Mouse (Mus musculus): ENCODE data around the gene Gtf2ird1. TPM values are rescaled to one million over a fixed set of nuclear protein-coding genes. Genes with fewer than 3 reads are reported as not detected.

The Gtf2ird1 gene
- total and polyA plus RNA-seq, 3 experiments: 12.8 to 39.0 (median 13.1) TPM

GRCm38 (mm10) chr5:134394624-134395023 is 61.9 kb downstream of the Gtf2ird1 start:
- H3K27me3 ChIP-seq (replicated peaks): no peaks in the 10 kb centered on the region
- H3K4me1 ChIP-seq (ENCODE audit: control insufficient read depth in 1 of 2, insufficient read depth in 2 of 2): peaks cover 0 to 27% of the 10 kb centered on the region in 2 experiments; a peak in 2 of 4 replicates
- H3K9me3 ChIP-seq (replicated peaks; ENCODE audit: low read length): no peaks in the 10 kb centered on the region
- no peak overlapping the region for H3K4me2 ChIP-seq (ENCODE audit: insufficient read depth, low read depth, poor library complexity, severe bottlenecking)
- H3K36me3 ChIP-seq (replicated peaks in 1 of 2; ENCODE audit: control insufficient read depth in 1 of 2, insufficient read depth in 1 of 2, low read length in 1 of 2): peaks cover 0 to 76% of the 10 kb centered on the region in 2 experiments
- TF ChIP-seq ZKSCAN1 (IDR thresholded peaks at IDR 0.05; ENCODE audit: borderline replicate concordance, low read depth, low read length): no peak
- no peak for TF ChIP-seq HCFC1 (IDR thresholded peaks at IDR 0.05; ENCODE audit: low read depth, low read length)
- TF ChIP-seq MXI1 (IDR thresholded peaks at IDR 0.05; ENCODE audit: low read depth, low read length): no peak
- TF ChIP-seq NRF1 (IDR thresholded peaks at IDR 0.05; ENCODE audit: low read depth, low read length): no peak
- no peak for TF ChIP-seq MAFK (IDR thresholded peaks at IDR 0.05; ENCODE audit: insufficient replicate concordance, low read length)
- TF ChIP-seq USF2 (conservative IDR thresholded peaks at IDR 0.05; ENCODE audit: low read depth, low read length): no peak
- no peak for TF ChIP-seq RCOR1 (conservative IDR thresholded peaks at IDR 0.05; ENCODE audit: low read depth, low read length)
- TF ChIP-seq JUND (conservative IDR thresholded peaks at IDR 0.05; ENCODE audit: low read depth, low read length): no peak
- no peak for TF ChIP-seq ZC3H11A (IDR thresholded peaks at IDR 0.05; ENCODE audit: low read depth, low read length)
- TF ChIP-seq CTCF (conservative IDR thresholded peaks at IDR 0.05 in 1 of 2, IDR thresholded peaks at IDR 0.05 in 1 of 2; ENCODE audit: low read depth in 2 of 2, low read length in 2 of 2): no peak
- no peak for TF ChIP-seq POLR2AphosphoS2 (IDR thresholded peaks at IDR 0.05; ENCODE audit: low read depth, low read length)
- no peak for TF ChIP-seq IRF4 (IDR thresholded peaks at IDR 0.05; ENCODE audit: low read depth, low read length)
- no peak for TF ChIP-seq BHLHE40 (IDR thresholded peaks at IDR 0.05; ENCODE audit: low read depth, low read length)
- TF ChIP-seq MYC (IDR thresholded peaks at IDR 0.05; ENCODE audit: low read depth, low read length): no peak
- TF ChIP-seq SIN3A (IDR thresholded peaks at IDR 0.05; ENCODE audit: low read length): no peak
- TF ChIP-seq JUN (IDR thresholded peaks at IDR 0.05; ENCODE audit: insufficient read depth, low read depth, low read length): no peak
- in situ Hi-C loops (cut with MboI; ENCODE audit: low pct_ligation_motif_present, low pct_unique_long_range_greater_than_20kb, low sequenced_read_pairs) (no loop called here), dilution Hi-C loops (cut with MboI; ENCODE audit: extremely low pct_ligation_motif_present, extremely low pct_unique_long_range_greater_than_20kb, low sequenced_read_pairs) (no loop called here)
- H3K79me2 ChIP-seq (replicated peaks; ENCODE audit: control insufficient read depth, extremely low read depth, insufficient read depth, poor library complexity, severe bottlenecking): no peaks in the 10 kb centered on the region
- peak; percentile 67 for DNase-seq (ENCODE audit: extremely low read depth)
- H3K4me3 ChIP-seq (replicated peaks in 1 of 3; ENCODE audit: low read depth in 2 of 3, low read length in 2 of 3, poor library complexity in 1 of 3): no peak overlapping the region
- H3K27ac ChIP-seq (ENCODE audit: insufficient read depth, low read depth): no peak overlapping the region
- no peak overlapping the region for H3K9ac ChIP-seq (ENCODE audit: insufficient read depth, low read depth)

DNA sequence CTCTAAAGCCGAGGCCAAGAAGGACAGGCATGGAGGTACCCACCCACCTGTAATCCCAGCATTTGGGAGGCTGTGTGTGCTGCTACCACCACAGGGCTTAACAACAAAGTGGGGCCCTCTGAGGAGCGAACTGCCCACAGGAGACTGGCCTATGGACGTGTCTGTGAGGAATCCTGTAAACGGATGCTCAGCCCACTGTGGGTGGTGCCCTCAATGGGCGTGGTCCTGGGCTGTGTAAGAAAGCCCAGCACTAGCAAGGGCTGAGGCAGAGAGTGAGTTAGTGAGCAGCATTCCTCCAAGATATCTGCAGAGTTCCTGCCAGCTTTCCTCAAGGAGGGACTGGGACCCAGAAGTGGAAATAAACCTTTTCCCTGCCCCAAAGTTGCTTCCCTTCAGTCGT is 62.9 kb downstream of the Gtf2ird1 start:
- Histone ChIP-seq H3K27me3 (replicated peaks) (no peaks in the 10 kb centered on the region), H3K9ac (ENCODE audit: insufficient read depth, low read depth) (no peak overlapping the region), H3K4me1 (ENCODE audit: control insufficient read depth in 1 of 2, insufficient read depth in 2 of 2) (peaks cover 0 to 31% of the 10 kb centered on the region in 2 experiments; a peak in 2 of 4 replicates), H3K4me2 (ENCODE audit: insufficient read depth, low read depth, poor library complexity, severe bottlenecking) (no peak overlapping the region), H3K4me3 (replicated peaks in 1 of 3; ENCODE audit: low read depth in 2 of 3, low read length in 2 of 3, poor library complexity in 1 of 3) (no peak overlapping the region), H3K36me3 (replicated peaks in 1 of 2; ENCODE audit: control insufficient read depth in 1 of 2, insufficient read depth in 1 of 2, low read length in 1 of 2) (peaks cover 0 to 76% of the 10 kb centered on the region in 2 experiments), H3K79me2 (replicated peaks; ENCODE audit: control insufficient read depth, extremely low read depth, insufficient read depth, poor library complexity, severe bottlenecking) (no peaks in the 10 kb centered on the region), H3K9me3 (replicated peaks; ENCODE audit: low read length) (no peaks in the 10 kb centered on the region), H3K27ac (ENCODE audit: insufficient read depth, low read depth) (no peak overlapping the region)
- in situ Hi-C loops (cut with MboI; ENCODE audit: low pct_ligation_motif_present, low pct_unique_long_range_greater_than_20kb, low sequenced_read_pairs): no loop called here
- TF ChIP-seq CTCF (conservative IDR thresholded peaks at IDR 0.05 in 1 of 2, IDR thresholded peaks at IDR 0.05 in 1 of 2; ENCODE audit: low read depth in 2 of 2, low read length in 2 of 2) (no peak), ZC3H11A (IDR thresholded peaks at IDR 0.05; ENCODE audit: low read depth, low read length) (no peak), ETS1 (conservative IDR thresholded peaks at IDR 0.05; ENCODE audit: low read depth, low read length) (no peak), JUND (conservative IDR thresholded peaks at IDR 0.05; ENCODE audit: low read depth, low read length) (no peak), NELFE (IDR thresholded peaks at IDR 0.05; ENCODE audit: low read depth, low read length) (no peak), MEF2A (IDR thresholded peaks at IDR 0.05; ENCODE audit: borderline replicate concordance, low read depth, low read length) (no peak), HCFC1 (IDR thresholded peaks at IDR 0.05; ENCODE audit: low read depth, low read length) (no peak), UBTF (IDR thresholded peaks at IDR 0.05; ENCODE audit: low read depth, low read length) (no peak), TBP (conservative IDR thresholded peaks at IDR 0.05; ENCODE audit: low read depth, low read length) (no peak)
- dilution Hi-C loops (cut with MboI; ENCODE audit: extremely low pct_ligation_motif_present, extremely low pct_unique_long_range_greater_than_20kb, low sequenced_read_pairs): no loop called here
- no peak for DNase-seq (ENCODE audit: extremely low read depth)

Data from CH12.LX (cell line).